Mouse (Mus musculus) monocyte, adult 5-6 weeks (primary cell): ENCODE measurements around the gene Bard1. TPM values are rescaled to one million over a fixed set of nuclear protein-coding genes. Genes with fewer than 3 reads are reported as not detected.

ENCODE experiments used
- ATAC-seq: fragments of 153-309, 156-312 bp; replicated peaks from 2 replicates; pipeline ENCODE4 v1.8.0; 2017; ENCODE audit warnings: mild to moderate bottlenecking; ENCODE audit not compliant: low TSS enrichment, insufficient number of reproducible peaks, severe bottlenecking, poor library complexity, low FRiP score
- total RNA-seq: library from RNA; stranded (forward); fragments of 200-1000, 200-491, 200-594 nt; gene quantifications from 3 replicates; pipeline ENCODE4 v1.2.3, GENCODE M21; 2017

Bard1 gene
- total RNA-seq, 1 experiment from 2014 or later = 2.6 TPM

- ATAC-seq = no peak
These were observed 46.8 kb downstream of the Bard1 start for GRCm38 (mm10) chr1:71056143-71056542.

- ATAC-seq = no peak
These were observed 47.5 kb downstream of the Bard1 start for GRCm38 (mm10) chr1:71055454-71055853.

GRCm38 (mm10) chr1:71052756-71053155 is 50.2 kb downstream of the Bard1 start:
- no peak for ATAC-seq

- ATAC-seq = no peak
These were observed 50.7 kb downstream of the Bard1 start for GRCm38 (mm10) chr1:71052252-71052651.

- no peak for ATAC-seq
These were observed 57.8 kb downstream of the Bard1 start for GRCm38 (mm10) chr1:71045141-71045540.

- ATAC-seq = no peak
These were observed 59.0 kb downstream of the Bard1 start for GRCm38 (mm10) chr1:71043951-71044350.

DNA sequence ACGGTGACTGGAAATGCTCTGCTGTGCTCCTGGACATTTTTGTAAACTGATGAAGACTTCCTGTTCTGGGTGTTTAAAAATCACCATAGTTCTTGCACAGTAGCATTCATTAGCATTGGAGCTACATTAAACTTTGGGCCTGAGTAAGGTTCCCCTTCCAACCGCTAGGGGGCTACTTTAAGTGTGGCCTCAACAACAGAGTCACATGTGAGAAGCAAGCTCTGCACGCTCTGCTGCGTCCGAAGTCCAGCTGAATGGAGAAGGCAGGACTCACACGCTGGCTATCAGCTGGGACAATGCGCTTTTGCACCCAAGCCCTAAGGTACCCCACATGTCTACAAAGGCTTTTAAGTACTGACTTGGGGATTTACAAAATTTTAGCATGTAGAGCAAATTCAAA is 65.9 kb downstream of the Bard1 start:
- no peak for ATAC-seq

DNA sequence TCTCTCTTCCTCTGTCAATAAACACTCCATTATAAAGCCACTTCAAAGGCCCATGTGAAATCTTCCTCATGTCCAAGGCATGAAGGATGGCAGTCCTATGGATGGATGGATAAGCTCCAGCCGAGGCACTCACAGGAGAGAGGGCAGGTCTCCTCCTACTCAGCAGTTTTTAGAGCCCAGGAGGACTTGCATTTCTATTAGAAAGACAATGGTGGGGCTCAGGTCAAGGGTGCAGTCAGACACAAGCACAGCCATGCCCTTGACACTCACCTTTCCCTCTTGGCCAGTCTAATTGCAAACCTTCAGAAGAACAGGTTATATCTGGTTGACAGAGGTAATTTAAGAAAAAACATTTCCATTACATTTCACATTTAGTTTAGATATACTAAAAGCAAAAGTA is 67.4 kb downstream of the Bard1 start:
- ATAC-seq = no peak

- no peak for ATAC-seq
These were observed 80.2 kb downstream of the Bard1 start for GRCm38 (mm10) chr1:71022766-71023165.

DNA sequence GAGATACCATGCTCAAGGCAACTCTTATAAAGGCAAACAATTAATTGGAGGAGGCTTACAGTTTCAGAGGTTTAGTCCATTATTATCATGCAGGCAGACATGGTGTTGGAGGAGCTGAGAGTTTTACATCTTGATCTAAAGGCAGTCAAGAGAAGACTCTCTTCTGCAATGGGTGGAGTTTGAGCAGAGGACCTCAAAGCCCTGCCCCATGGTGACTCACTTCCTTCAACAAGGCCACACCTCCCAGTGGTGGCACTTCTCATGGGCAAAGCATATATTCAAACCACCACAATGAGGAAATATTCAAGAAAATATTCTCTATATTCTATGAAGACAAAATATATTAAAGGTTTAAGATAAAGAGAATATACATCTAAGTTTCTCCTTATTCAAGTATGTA is 88.6 kb downstream of the Bard1 start:
- ATAC-seq = no peak

DNA sequence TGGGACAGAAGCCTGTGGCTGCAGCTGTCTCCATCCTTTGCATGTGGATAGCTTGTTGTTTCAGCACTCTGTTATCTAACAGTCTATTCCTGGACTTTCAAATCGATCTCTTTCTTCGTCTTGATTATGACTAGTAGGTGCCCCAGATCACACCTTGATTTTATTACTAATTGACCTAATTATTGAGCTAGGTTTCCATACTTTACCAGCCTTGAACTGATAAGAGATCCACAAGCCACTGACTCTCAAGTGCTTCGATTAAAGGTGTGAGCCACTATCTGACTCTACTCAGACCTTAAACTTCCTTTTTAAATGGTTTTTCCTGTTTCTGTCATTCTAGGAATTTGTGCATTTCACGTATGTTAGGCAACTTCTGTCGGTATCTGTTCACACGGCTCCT is 96.9 kb downstream of the Bard1 start:
- no peak for ATAC-seq

GRCm38 (mm10) chr1:71004177-71004576 is 98.8 kb downstream of the Bard1 start:
- ATAC-seq = no peak

DNA sequence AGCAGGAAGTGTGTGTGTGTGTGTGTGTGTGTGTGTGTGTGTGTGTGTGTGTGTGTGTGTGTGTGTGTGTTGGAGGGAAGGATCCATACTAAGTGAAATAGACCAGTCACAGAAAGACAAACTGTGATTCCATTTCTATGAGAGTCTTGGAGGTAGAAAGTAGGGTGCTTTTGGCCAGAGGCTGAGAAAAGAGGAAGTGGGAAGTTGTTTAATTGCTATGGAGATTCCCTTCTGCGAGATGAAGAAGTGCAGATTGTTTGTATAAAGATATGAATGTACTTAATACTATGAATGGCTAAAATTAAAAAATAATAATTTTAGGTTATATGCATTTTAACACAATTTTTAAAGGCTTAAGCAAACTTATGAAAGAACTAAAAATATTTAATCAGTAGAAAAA is 99.2 kb downstream of the Bard1 start:
- no peak for ATAC-seq

DNA sequence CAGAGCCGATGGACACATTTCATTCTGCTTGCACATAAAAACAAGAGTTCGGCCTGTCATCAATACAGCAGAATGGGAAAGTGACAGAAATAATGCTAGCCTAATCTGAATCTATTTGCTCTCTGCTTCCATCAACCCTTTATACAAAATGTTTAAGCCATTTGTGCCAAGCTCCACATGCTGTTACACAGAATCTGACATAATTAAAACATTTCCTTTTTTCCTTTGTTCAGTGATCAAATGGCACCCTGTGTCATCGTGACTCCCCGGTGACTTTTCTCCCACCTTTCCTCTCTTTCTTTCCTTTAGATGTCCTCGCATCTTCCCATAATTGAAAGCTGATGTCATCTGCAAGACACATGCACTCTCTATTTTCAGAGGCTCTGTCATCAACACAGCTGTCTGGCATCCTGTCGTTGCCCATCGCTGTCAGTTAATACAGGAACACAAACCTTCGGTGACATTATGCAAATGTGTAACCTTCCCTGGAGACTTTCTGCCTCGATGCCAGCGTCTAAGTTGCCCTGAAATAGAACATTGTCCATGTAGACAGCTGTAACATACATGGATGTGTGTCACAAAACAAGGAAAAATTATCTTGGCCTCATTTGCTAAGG is 105.5 kb downstream of the Bard1 start:
- ATAC-seq = no peak

DNA sequence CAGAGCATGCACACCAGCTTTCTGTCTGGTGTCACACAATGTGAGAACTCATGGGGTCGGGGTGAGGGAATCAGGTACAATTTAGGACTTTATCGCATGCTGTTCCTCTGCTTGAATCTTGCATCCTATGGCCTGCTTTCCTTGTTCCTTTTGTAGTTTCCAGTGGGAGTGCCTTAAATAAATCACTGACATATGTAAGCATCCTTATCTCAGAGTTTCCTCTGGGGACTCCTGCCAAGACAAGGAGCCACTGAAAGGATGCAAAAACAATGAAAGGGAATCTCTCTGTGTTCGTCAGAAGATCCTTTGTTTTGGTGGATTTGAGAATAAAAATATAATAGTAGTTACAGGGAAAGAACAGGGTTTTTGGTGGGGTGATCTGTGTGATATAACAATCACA is 106.2 kb downstream of the Bard1 start:
- no peak for ATAC-seq
